Mouse (Mus musculus) erythroblast, embryonic 14.5 days (primary cell): ENCODE results near the gene C1ql1.

Experiments used
- GATA1 ChIP-seq: IDR thresholded peaks from 2 replicates; pipeline ENCODE4 v1.6.1; 2012; ENCODE audit warnings: low read length, inconsistent platforms, mixed read lengths
- TAL1 ChIP-seq: IDR thresholded peaks from 3 replicates; pipeline ENCODE4 v1.6.1; 2012; ENCODE audit warnings: low read length, inconsistent platforms, mixed read lengths

- no peak for TF ChIP-seq TAL1
- TF ChIP-seq GATA1: no peak
These were observed 51.8 kb downstream of the C1ql1 start for GRCm38 (mm10) chr11:102894716-102895115.
